Comparison of ENCODE assay signal across 21 mouse cellular contexts in genomic region chr19:55378884-55379283, GRCm38 (mm10).
DNase-seq lines count a peak whose midpoint lies in the region; ATAC-seq lines count a peak whose summit lies in the region.
"Had no signal": no experiment of that assay in that cellular context is flagged by ENCODE, and none has a peak within 500 bp of the region (broad histone marks: within the 10 kb centered on the region; RNA-seq: fewer than 3 reads in every experiment).

No protein-coding gene starts in this region.

- H3K27ac ChIP-seq in liver, embryonic 13.5 days: no peak overlapping the region
- no peak overlapping the region for H3K27ac ChIP-seq in liver, embryonic 11.5 days (ENCODE audit: low read depth, low read length)
- peak overlapping the region; percentile 55; the same call in 1 of the 2 replicates for H3K27ac ChIP-seq in midbrain, embryonic 10.5 days (replicated peaks)
- H3K27ac ChIP-seq in midbrain, embryonic 14.5 days (replicated peaks; ENCODE audit: low read depth, low read length): peak overlapping the region; percentile 53
- H3K27ac ChIP-seq: embryonic facial prominence, embryonic 10.5 days; forebrain, embryonic 13.5 days; heart, embryonic 10.5 days; hindbrain, embryonic 13.5 days; hindbrain, postnatal 0 days had no signal

- ATAC-seq in liver, embryonic 13.5 days (ENCODE audit: low read depth): peak; percentile 47; the same call in 1 of the 2 replicates
- no peak for ATAC-seq in liver, embryonic 11.5 days (replicated peaks; ENCODE audit: low FRiP score)
- ATAC-seq in midbrain, embryonic 14.5 days (ENCODE audit: low FRiP score, low TSS enrichment): no peak
- ATAC-seq: forebrain, embryonic 13.5 days; forebrain, postnatal 0 days; hindbrain, postnatal 0 days had no signal

- no peaks in the 10 kb centered on the region for H3K27me3 ChIP-seq in liver, embryonic 13.5 days
- no peaks in the 10 kb centered on the region for H3K27me3 ChIP-seq in liver, embryonic 11.5 days (replicated peaks; ENCODE audit: control insufficient read depth, insufficient read depth, low read length)
- H3K27me3 ChIP-seq in midbrain, embryonic 10.5 days (ENCODE audit: low read depth, poor library complexity, severe bottlenecking): no peaks in the 10 kb centered on the region
- no peaks in the 10 kb centered on the region for H3K27me3 ChIP-seq in midbrain, embryonic 14.5 days (ENCODE audit: control insufficient read depth, insufficient read depth, low read length)
- H3K27me3 ChIP-seq: hindbrain, embryonic 13.5 days had no signal

- no peaks in the 10 kb centered on the region for H3K9me3 ChIP-seq in liver, embryonic 13.5 days (replicated peaks)
- H3K9me3 ChIP-seq in liver, embryonic 11.5 days (ENCODE audit: control insufficient read depth, low read length): no peaks in the 10 kb centered on the region
- no peaks in the 10 kb centered on the region for H3K9me3 ChIP-seq in midbrain, embryonic 10.5 days (replicated peaks)
- H3K9me3 ChIP-seq in midbrain, embryonic 14.5 days (ENCODE audit: control insufficient read depth, low read length): no peaks in the 10 kb centered on the region
- H3K9me3 ChIP-seq: embryonic facial prominence, embryonic 10.5 days; forebrain, embryonic 13.5 days; heart, embryonic 10.5 days; hindbrain, embryonic 13.5 days had no signal

- intact Hi-C loops in gastrocnemius, postnatal 14 days (cut with DNase I; ENCODE audit: low total_unique reads): no loop called here

- peaks cover 28% of the 10 kb centered on the region for H3K4me1 ChIP-seq in liver, embryonic 13.5 days (replicated peaks)
- peaks cover 14% of the 10 kb centered on the region for H3K4me1 ChIP-seq in liver, embryonic 11.5 days (replicated peaks; ENCODE audit: control insufficient read depth, insufficient read depth, low read length)
- H3K4me1 ChIP-seq in midbrain, embryonic 10.5 days: peaks cover 55% of the 10 kb centered on the region
- peaks cover 22% of the 10 kb centered on the region for H3K4me1 ChIP-seq in midbrain, embryonic 14.5 days (ENCODE audit: control insufficient read depth, insufficient read depth, low read length)

- no peak overlapping the region for H3K4me3 ChIP-seq in liver, embryonic 13.5 days (replicated peaks)
- no peak overlapping the region for H3K4me3 ChIP-seq in liver, embryonic 11.5 days (ENCODE audit: low read depth, low read length)
- no peak overlapping the region for H3K4me3 ChIP-seq in midbrain, embryonic 10.5 days
- no peak overlapping the region for H3K4me3 ChIP-seq in midbrain, embryonic 14.5 days (replicated peaks; ENCODE audit: low read depth, low read length)
- H3K4me3 ChIP-seq: embryonic facial prominence, embryonic 10.5 days; forebrain, embryonic 13.5 days; heart, embryonic 10.5 days; hindbrain, embryonic 13.5 days had no signal

- no peak overlapping the region for H3K4me2 ChIP-seq in liver, embryonic 13.5 days
- H3K4me2 ChIP-seq in liver, embryonic 11.5 days: no peak overlapping the region
- H3K4me2 ChIP-seq in midbrain, embryonic 14.5 days (ENCODE audit: low read length): no peak overlapping the region
- H3K4me2 ChIP-seq: forebrain, embryonic 13.5 days; hindbrain, embryonic 13.5 days had no signal

- no peak for DNase-seq in liver, embryonic 13.5 days
- DNase-seq in liver, embryonic 11.5 days (ENCODE audit: low spot score): no peak
- DNase-seq in midbrain, embryonic 10.5 days (ENCODE audit: low spot score): no peak
- no peak for DNase-seq in midbrain, embryonic 14.5 days
- no peak for DNase-seq in right cerebral cortex, adult 2 months (ENCODE audit: low spot score in 2 of 2)
- DNase-seq in embryo, embryonic 10.5 days (ENCODE audit: low spot score): no peak
- no peak for DNase-seq in gastrocnemius, postnatal 14 days
- no peak for DNase-seq in adrenal gland, postnatal 25 days
- DNase-seq: adrenal gland, adult 8-10 months; cerebellum, adult 11-12 months; cerebellum, adult 9-10 months; cerebellum, postnatal 36 days; forebrain, postnatal 0 days; gastrocnemius, postnatal 36 days; heart, adult 18-20 months; heart, postnatal 10 days had no signal

- no peak overlapping the region for H3K9ac ChIP-seq in liver, embryonic 13.5 days
- H3K9ac ChIP-seq in liver, embryonic 11.5 days (ENCODE audit: low read depth, low read length): no peak overlapping the region
- H3K9ac ChIP-seq in midbrain, embryonic 14.5 days (replicated peaks; ENCODE audit: low read length): no peak overlapping the region
- H3K9ac ChIP-seq: forebrain, embryonic 13.5 days; forebrain, postnatal 0 days; hindbrain, embryonic 13.5 days had no signal

- peaks cover 7% of the 10 kb centered on the region; the same call in 1 of the 2 replicates for H3K36me3 ChIP-seq in liver, embryonic 13.5 days
- H3K36me3 ChIP-seq in liver, embryonic 11.5 days (ENCODE audit: control insufficient read depth, insufficient read depth, low read length): no peaks in the 10 kb centered on the region
- no peaks in the 10 kb centered on the region for H3K36me3 ChIP-seq in midbrain, embryonic 10.5 days
- H3K36me3 ChIP-seq in midbrain, embryonic 14.5 days (ENCODE audit: control insufficient read depth, insufficient read depth, low read length): no peaks in the 10 kb centered on the region
- H3K36me3 ChIP-seq: embryonic facial prominence, embryonic 10.5 days; heart, embryonic 10.5 days; hindbrain, embryonic 13.5 days had no signal

- 25% methylated on average over 2 of the region's 2 CpGs for WGBS in liver, embryonic 13.5 days (ENCODE audit: insufficient replicate concordance)
- 36% methylated on average over 2 of the region's 2 CpGs for WGBS in liver, embryonic 11.5 days
- 54% methylated on average over 2 of the region's 2 CpGs for WGBS in midbrain, embryonic 10.5 days
- WGBS in midbrain, embryonic 14.5 days: 64% methylated on average over 2 of the region's 2 CpGs

Comparison
In these comparisons a context has a peak if more than half of its experiments do, and no peak if none do; other contexts are left out.
1. H3K27ac ChIP-seq: peak in midbrain, embryonic 10.5 days (single experiment) and midbrain, embryonic 14.5 days (single experiment); none in liver, embryonic 13.5 days (single experiment) and liver, embryonic 11.5 days (single experiment).